Mouse (Mus musculus) spleen, adult 10 weeks (tissue): ENCODE data around the gene 4933400A11Rik. TPM values are rescaled to one million over a fixed set of nuclear protein-coding genes. Genes with fewer than 3 reads are reported as not detected.

Experiments used
- polyA plus RNA-seq: library from polyadenylated mRNA; stranded (reverse); fragments of 350-450 nt; fragmentation: Illumina TruSeq; extraction: RNeasy Lipid Tissue Mini Kit (QIAGEN cat#74804); gene quantifications from one replicate; pipeline ENCODE4 v1.2.3, GENCODE M21; 2015; ENCODE audit warnings: low replicate concordance; ENCODE audit not compliant: insufficient read depth

4933400A11Rik gene
- polyA plus RNA-seq, result not detected

DNA sequence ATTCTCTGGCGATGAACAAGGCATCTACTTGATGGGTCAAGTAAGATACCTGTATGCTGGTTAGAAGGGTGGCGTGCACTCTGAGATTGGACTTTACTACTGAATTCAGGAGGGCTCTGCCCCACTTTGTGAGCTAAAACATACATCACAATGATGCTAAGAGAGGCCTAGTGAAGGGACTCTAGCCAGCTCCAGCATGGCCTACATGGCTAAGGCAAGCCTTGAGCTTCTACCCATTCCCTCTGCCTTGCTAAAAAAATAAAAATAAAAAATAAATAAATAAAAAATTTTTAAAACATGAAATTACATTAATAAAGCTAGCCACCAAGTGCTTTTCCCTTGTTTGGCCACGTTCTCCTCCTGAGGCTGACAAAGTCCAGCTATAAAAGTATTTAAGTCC is at the start of gene 4933400A11Rik:
Gene 4933400A11Rik (minus strand): TSS at position 101 of the 400 bp plus-strand sequence.

Other genes starting within 250 kb of the 4933400A11Rik start
- 20.8 TPM for gene Mid1, start 94.4 kb downstream of the 4933400A11Rik start, polyA plus RNA-seq
- gene Gm21887, start 230.0 kb upstream of the 4933400A11Rik start, polyA plus RNA-seq, result not detected